Mouse (Mus musculus): ENCODE data around the gene Fxyd1. TPM values are rescaled to one million over a fixed set of nuclear protein-coding genes. Genes with fewer than 3 reads are reported as not detected.
A peak's percentile ranks its signal among the peaks of the same experiment; 100 is the strongest.

Fxyd1 gene
- polyA plus RNA-seq, 1 experiment: 127 TPM

DNA sequence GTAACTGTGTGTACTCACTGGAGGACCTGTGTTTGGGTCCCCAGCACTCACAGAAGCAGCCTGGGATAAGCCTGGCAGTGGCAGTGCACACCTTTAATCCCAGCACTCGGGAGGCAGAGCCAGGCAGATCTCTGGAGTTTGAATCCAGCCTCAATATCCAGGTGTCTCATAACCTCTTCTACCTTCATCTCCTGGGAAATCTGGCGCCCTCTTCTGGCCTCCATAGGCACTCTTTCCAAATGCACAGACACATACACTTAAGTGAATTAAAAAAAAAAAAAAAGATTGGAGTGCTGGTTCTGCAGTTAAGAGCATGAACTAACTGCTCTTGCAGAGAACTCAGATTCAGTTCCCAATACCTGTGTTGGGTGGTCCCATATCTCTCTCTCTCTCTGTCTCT lies 26.3 kb downstream of the Fxyd1 start:
- DNase-seq (ENCODE audit: extremely low spot score in 1 of 2, low spot score in 1 of 2): no peak

DNA sequence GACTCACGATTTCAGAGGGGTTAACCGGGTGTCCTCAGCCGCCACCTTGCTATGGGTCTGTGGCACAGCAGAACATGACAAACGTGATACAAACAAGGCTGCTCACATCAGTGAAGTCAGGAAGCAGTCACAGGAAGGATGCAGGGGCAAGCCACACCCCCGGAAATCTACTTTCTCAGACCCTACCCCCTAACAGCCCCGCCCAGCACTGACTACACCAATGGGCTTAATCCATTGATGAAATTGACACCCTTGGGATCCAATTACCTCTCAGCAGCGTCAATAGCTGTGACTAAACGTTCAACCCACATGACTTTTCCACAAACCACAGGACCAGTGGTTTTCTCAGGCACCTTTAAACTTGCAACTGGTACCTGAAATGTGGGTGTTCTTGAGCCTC lies 28.4 kb downstream of the Fxyd1 start:
- DNase-seq (ENCODE audit: extremely low spot score in 1 of 2, low spot score in 1 of 2): no peak

DNA sequence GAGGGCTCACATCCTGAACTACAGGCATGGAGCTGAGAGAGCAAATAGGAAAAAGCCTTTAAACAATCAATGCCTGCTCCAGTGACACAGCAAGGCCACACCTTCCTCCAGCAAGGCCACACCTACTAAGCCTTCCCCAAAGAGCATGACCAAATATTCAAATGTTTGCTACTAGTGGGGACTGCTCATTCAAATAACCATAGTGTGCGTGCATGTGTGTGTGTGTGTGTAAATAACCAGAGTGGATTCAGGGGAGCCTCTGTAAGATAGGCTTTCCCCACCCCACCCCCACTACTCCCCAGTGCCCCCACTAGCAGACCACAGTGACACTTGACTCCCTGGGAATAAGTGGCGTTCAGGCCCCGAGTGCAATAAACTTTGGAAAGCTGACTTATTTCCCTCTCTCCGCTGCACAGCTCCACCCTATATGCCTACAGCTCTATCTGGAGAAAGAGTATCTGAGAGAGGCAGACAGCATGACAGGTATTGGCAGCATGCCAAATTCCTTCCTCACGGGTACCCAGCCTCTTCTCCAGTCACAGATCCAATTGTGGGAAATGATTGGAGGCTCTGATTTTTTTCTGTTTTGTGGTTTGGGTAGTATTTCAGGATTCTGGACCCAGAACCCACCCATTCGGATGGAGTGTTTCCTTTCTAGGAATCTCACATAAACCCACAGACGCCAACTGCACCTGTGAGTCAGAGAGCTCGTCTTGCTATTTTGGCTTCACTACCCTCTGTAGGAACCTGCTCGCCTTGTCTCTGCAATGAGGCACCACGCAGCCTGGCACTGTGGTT lies 39.7 kb downstream of the Fxyd1 start:
- DNase-seq (ENCODE audit: extremely low spot score in 1 of 2, low spot score in 1 of 2): peak; percentile 86 to 90

DNA sequence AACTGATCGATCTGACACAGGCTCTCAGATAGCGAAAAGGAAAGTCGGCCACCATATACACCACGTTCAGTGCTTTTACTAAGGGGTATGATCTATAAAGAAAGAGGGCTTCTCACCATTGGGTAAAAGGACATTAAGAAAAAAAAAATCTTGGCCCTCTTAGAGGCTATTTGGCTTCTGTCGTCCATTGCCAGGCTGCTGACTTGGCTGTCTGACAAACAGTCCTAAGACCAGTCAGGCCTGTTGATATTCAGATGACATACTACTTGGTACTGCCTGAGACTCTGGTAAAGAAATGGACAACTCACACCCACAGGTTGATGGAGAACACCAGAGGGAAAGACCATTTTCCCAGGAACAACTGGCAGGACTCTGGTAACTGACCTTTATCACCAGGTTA lies 44.0 kb downstream of the Fxyd1 start:
- DNase-seq (ENCODE audit: extremely low spot score in 1 of 2, low spot score in 1 of 2): no peak

DNA sequence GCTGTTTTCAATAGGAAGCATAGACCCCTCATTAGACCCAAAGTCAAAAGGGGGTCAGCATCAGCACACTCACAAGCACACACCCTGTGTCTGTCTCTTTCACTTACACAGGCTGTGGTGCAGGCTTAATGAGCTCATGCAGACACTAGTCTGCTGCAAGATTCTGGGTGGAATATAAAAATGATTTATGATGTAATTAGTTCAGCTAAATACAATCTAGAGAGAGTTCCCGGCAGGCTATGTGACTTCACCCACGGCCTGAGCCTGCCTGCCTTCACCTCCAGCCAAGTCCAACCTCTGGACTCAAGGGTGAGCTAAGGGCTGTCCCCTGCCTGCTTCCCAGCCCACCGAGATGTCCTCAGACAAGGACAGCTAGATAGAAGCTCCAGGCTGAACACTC lies 48.1 kb downstream of the Fxyd1 start:
- DNase-seq (ENCODE audit: extremely low spot score in 1 of 2, low spot score in 1 of 2): no peak

DNA sequence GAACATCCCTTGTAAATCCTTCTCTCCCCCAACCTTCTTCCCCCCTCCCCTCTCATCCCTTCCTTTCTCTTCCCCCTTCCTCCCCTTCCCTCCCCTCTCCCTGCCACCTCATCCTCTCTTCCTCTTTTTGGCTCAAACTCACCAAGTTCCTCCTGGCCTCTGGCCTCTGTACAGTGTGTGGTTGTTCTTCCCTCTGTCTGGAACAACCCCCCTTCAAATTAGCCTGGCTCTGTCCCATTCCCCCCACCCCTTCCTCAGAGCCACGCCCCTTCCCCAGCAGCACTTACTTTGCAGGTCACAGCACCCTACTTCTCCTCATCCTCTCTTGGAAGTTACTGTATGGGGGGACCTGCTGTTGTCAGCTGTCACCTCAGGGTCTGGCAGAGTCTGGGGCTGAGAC lies 48.8 kb downstream of the Fxyd1 start:
- DNase-seq (ENCODE audit: extremely low spot score in 1 of 2, low spot score in 1 of 2): no peak

DNA sequence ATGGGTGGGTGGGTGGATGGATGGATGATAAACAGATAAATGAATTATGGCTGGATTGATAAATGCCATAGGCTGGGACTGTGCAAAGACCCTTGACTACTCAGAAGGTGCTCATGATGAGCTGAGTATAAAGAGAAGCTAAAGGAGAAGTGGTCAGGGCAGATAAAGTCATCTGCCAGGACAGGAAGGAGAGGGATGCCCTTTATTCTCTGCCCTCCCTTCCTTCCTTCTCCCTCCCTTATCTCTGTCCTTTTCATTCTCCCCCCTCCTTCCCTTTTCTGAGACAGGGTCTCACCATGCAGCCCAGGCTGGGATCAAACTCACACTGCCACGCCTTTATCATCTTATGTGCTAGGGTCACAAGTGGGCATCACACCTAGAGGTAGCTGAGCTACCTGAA lies 49.2 kb downstream of the Fxyd1 start:
- DNase-seq (ENCODE audit: extremely low spot score in 1 of 2, low spot score in 1 of 2): no peak

DNA sequence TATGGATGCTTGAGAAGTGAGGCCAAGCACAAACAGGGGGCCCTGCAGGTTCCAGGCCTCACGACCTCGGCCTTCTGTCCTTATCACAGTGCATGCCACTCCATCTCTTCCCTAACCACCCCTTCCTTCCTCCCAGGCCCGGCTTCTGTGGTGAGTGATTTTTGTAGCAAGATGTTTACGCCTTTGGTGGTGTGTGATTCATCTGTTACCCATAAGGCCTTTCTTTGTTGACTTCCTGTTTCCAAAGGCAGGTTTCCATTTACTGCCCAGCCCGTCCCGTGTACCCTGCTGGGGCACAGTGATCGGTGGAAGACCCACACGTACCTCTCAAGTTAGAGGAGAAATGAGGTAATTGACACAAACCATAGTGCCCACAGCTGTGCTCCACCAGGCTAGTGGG lies 54.3 kb downstream of the Fxyd1 start:
- DNase-seq (ENCODE audit: extremely low spot score in 1 of 2, low spot score in 1 of 2): no peak

Other genes with a start within 250 kb of the Fxyd1 start
- 0.13 and 0.14 TPM in 2 replicates for gene Ffar2, start 233.4 kb downstream of the Fxyd1 start, polyA plus RNA-seq (2012; rRNA removed)
- gene Ffar3, start 201.0 kb downstream of the Fxyd1 start, polyA plus RNA-seq (2012; rRNA removed): not detected in 2 replicates
- not detected in 2 replicates for gene Ffar1, start 195.6 kb downstream of the Fxyd1 start, polyA plus RNA-seq (2012; rRNA removed)
- 0.66 and 0.78 TPM in 2 replicates for gene Cd22, start 176.9 kb downstream of the Fxyd1 start, polyA plus RNA-seq (2012; rRNA removed)
- 208 and 271 TPM in 2 replicates for gene Mag, start 142.3 kb downstream of the Fxyd1 start, polyA plus RNA-seq (2012; rRNA removed)
- not detected in 2 replicates for gene Hamp2, start 132.5 kb downstream of the Fxyd1 start, polyA plus RNA-seq (2012; rRNA removed)
- not detected in 2 replicates for gene Hamp, start 113.2 kb downstream of the Fxyd1 start, polyA plus RNA-seq (2012; rRNA removed)
- gene Usf2, start 100.4 kb downstream of the Fxyd1 start, polyA plus RNA-seq (2012; rRNA removed): 194 and 251 TPM in 2 replicates
- 10.3 and 12.7 TPM in 2 replicates for gene Lsr, start 83.7 kb downstream of the Fxyd1 start, polyA plus RNA-seq (2012; rRNA removed)
- gene Fam187b, start 83.4 kb downstream of the Fxyd1 start, polyA plus RNA-seq (2012; rRNA removed): 0.21 and 0.26 TPM in 2 replicates
- 37.6 and 40.5 TPM in 2 replicates for gene Fxyd5, start 14.7 kb downstream of the Fxyd1 start, polyA plus RNA-seq (2012; rRNA removed)
- 188 and 275 TPM in 2 replicates for gene Fxyd7, start 5.7 kb downstream of the Fxyd1 start, polyA plus RNA-seq (2012; rRNA removed)
- gene Lgi4, start 2.1 kb upstream of the Fxyd1 start, polyA plus RNA-seq (2012; rRNA removed): 28.1 and 31.7 TPM in 2 replicates
- gene Fxyd3, start 19.5 kb upstream of the Fxyd1 start, polyA plus RNA-seq (2012; rRNA removed): 1.8 and 2.6 TPM in 2 replicates
- 3.3 and 4.0 TPM in 2 replicates for gene Hpn, start 58.1 kb upstream of the Fxyd1 start, polyA plus RNA-seq (2012; rRNA removed)
- gene Scn1b, start 69.8 kb upstream of the Fxyd1 start, polyA plus RNA-seq (2012; rRNA removed): 627 and 752 TPM in 2 replicates
- gene Gramd1a, start 98.7 kb upstream of the Fxyd1 start, polyA plus RNA-seq (2012; rRNA removed): 174 and 186 TPM in 2 replicates
- gene Scgb2b2, start 233.3 kb upstream of the Fxyd1 start, polyA plus RNA-seq (2012; rRNA removed): not detected in 2 replicates
- gene Scgb1b2, start 234.6 kb upstream of the Fxyd1 start, polyA plus RNA-seq (2012; rRNA removed): not detected in 2 replicates

Data from frontal cortex, adult 2 months (tissue).